8 mouse cellular contexts compared by ENCODE assay signal in genomic region chr8:95886647-95887577, GRCm38 (mm10). TPM values are rescaled to one million over a fixed set of nuclear protein-coding genes. Genes with fewer than 3 reads are reported as not detected.
DNase-seq lines count a peak whose midpoint lies in the region; ATAC-seq and TF ChIP-seq lines count a peak whose summit lies in the region.

No protein-coding gene starts in this region.

- peak overlapping the region; percentile 80 for H3K4me3 ChIP-seq in thymus, adult 2 months (ENCODE audit: control insufficient read depth, insufficient read depth, low read length)
- H3K4me3 ChIP-seq in intestine, postnatal 0 days (ENCODE audit: low read depth, low read length), result peak overlapping the region; percentile 71
- H3K4me3 ChIP-seq in limb, embryonic 13.5 days, result peak overlapping the region; percentile 65
- peak overlapping the region; percentile 96 for H3K4me3 ChIP-seq in midbrain, embryonic 16.5 days (ENCODE audit: low read depth, low read length)
- H3K4me3 ChIP-seq in stomach, embryonic 16.5 days (replicated peaks; ENCODE audit: low read length), result peak overlapping the region; percentile 94

- H3K4me1 ChIP-seq in thymus, adult 2 months (replicated peaks; ENCODE audit: control insufficient read depth, insufficient read depth, low read length), result peaks cover 13% of the 10 kb centered on the region
- peaks cover 4% of the 10 kb centered on the region; the same call in 1 of the 2 replicates for H3K4me1 ChIP-seq in intestine, postnatal 0 days (replicated peaks; ENCODE audit: control insufficient read depth, insufficient read depth, low read length)
- H3K4me1 ChIP-seq in limb, embryonic 13.5 days, result peaks cover 16% of the 10 kb centered on the region
- peaks cover 20% of the 10 kb centered on the region for H3K4me1 ChIP-seq in midbrain, embryonic 16.5 days (ENCODE audit: control insufficient read depth, insufficient read depth, low read length)
- peaks cover 12% of the 10 kb centered on the region for H3K4me1 ChIP-seq in stomach, embryonic 16.5 days (ENCODE audit: control insufficient read depth, insufficient read depth, low read length)

- peak overlapping the region; percentile 28 for H3K9ac ChIP-seq in intestine, postnatal 0 days (ENCODE audit: low read depth, low read length)
- peak overlapping the region; percentile 76 for H3K9ac ChIP-seq in limb, embryonic 13.5 days
- H3K9ac ChIP-seq in midbrain, embryonic 16.5 days (ENCODE audit: low read depth, low read length), result peak overlapping the region; percentile 93
- peak overlapping the region; percentile 85 for H3K9ac ChIP-seq in stomach, embryonic 16.5 days (ENCODE audit: low read length)

- H3K27ac ChIP-seq in thymus, adult 2 months (ENCODE audit: control insufficient read depth, insufficient read depth, low read length), result no peak overlapping the region
- H3K27ac ChIP-seq in intestine, postnatal 0 days (ENCODE audit: low read depth, low read length), result peak overlapping the region; percentile 62; the same call in 1 of the 2 replicates
- no peak overlapping the region for H3K27ac ChIP-seq in limb, embryonic 13.5 days
- peak overlapping the region; percentile 82 for H3K27ac ChIP-seq in midbrain, embryonic 16.5 days (ENCODE audit: low read length)
- H3K27ac ChIP-seq in stomach, embryonic 16.5 days (ENCODE audit: low read length), result peak overlapping the region; percentile 34

- no peaks in the 10 kb centered on the region for H3K27me3 ChIP-seq in thymus, adult 2 months (ENCODE audit: control insufficient read depth, insufficient read depth, low read length)
- H3K27me3 ChIP-seq in intestine, postnatal 0 days (replicated peaks; ENCODE audit: control insufficient read depth, insufficient read depth, low read length), result no peaks in the 10 kb centered on the region
- H3K27me3 ChIP-seq in limb, embryonic 13.5 days, result no peaks in the 10 kb centered on the region
- H3K27me3 ChIP-seq in midbrain, embryonic 16.5 days (ENCODE audit: control insufficient read depth, insufficient read depth, low read depth, low read length), result no peaks in the 10 kb centered on the region
- no peaks in the 10 kb centered on the region for H3K27me3 ChIP-seq in stomach, embryonic 16.5 days (ENCODE audit: control insufficient read depth, insufficient read depth, low read length)

- H3K9me3 ChIP-seq in intestine, postnatal 0 days (ENCODE audit: control insufficient read depth), result no peaks in the 10 kb centered on the region
- no peaks in the 10 kb centered on the region for H3K9me3 ChIP-seq in limb, embryonic 13.5 days
- no peaks in the 10 kb centered on the region for H3K9me3 ChIP-seq in midbrain, embryonic 16.5 days (replicated peaks; ENCODE audit: control insufficient read depth, low read length, poor library complexity, severe bottlenecking)
- H3K9me3 ChIP-seq in stomach, embryonic 16.5 days (replicated peaks; ENCODE audit: control insufficient read depth, low read length), result no peaks in the 10 kb centered on the region

- WGBS in thymus, adult 2 months, result 61% methylated on average over 17 of the region's 17 CpGs
- WGBS in intestine, postnatal 0 days, result 46% methylated on average over 17 of the region's 17 CpGs
- WGBS in limb, embryonic 13.5 days, result 68% methylated on average over 17 of the region's 17 CpGs
- WGBS in midbrain, embryonic 16.5 days, result 73% methylated on average over 17 of the region's 17 CpGs
- 62% methylated on average over 17 of the region's 17 CpGs for WGBS in stomach, embryonic 16.5 days

- ATAC-seq in intestine, postnatal 0 days, result no peak
- ATAC-seq in limb, embryonic 13.5 days (ENCODE audit: low FRiP score, low read depth), result no peak
- ATAC-seq in midbrain, embryonic 16.5 days, result no peak
- ATAC-seq in stomach, embryonic 16.5 days (ENCODE audit: insufficient read depth, low FRiP score), result no peak

- peak; percentile 7 for DNase-seq in thymus, adult 2 months
- DNase-seq in thymus, postnatal 10 days (ENCODE audit: low spot score in 2 of 2), result no peak
- DNase-seq in cerebellum, postnatal 36 days, result peak; percentile 36 to 43
- peak; percentile 63 to 71 for DNase-seq in heart, adult 18-20 months

- TF ChIP-seq CTCF in thymus, adult 2 months (IDR thresholded peaks at IDR 0.05; ENCODE audit: borderline replicate concordance, control insufficient read depth, extremely low read depth, insufficient read depth, low read length, poor library complexity), result no peak
- no peak for TF ChIP-seq CTCF in intestine, postnatal 0 days (IDR thresholded peaks at IDR 0.05; ENCODE audit: low read depth)

- TF ChIP-seq POLR2A in thymus, adult 2 months (IDR thresholded peaks at IDR 0.05; ENCODE audit: control insufficient read depth, extremely low read depth, insufficient read depth, low read length, poor library complexity), result no peak

- no peaks in the 10 kb centered on the region for H3K36me3 ChIP-seq in thymus, adult 2 months (ENCODE audit: control insufficient read depth, insufficient read depth, low read length)
- H3K36me3 ChIP-seq in intestine, postnatal 0 days (ENCODE audit: control insufficient read depth, insufficient read depth), result no peaks in the 10 kb centered on the region
- no peaks in the 10 kb centered on the region for H3K36me3 ChIP-seq in limb, embryonic 13.5 days
- H3K36me3 ChIP-seq in midbrain, embryonic 16.5 days (ENCODE audit: control insufficient read depth, insufficient read depth, low read length), result no peaks in the 10 kb centered on the region
- H3K36me3 ChIP-seq in stomach, embryonic 16.5 days (ENCODE audit: control insufficient read depth, insufficient read depth, low read length), result no peaks in the 10 kb centered on the region

- H3K4me2 ChIP-seq in intestine, postnatal 0 days (replicated peaks; ENCODE audit: low read depth), result peak overlapping the region; percentile 81
- H3K4me2 ChIP-seq in limb, embryonic 13.5 days (replicated peaks), result peak overlapping the region; percentile 83
- peak overlapping the region; percentile 73 for H3K4me2 ChIP-seq in midbrain, embryonic 16.5 days (ENCODE audit: low read length)
- H3K4me2 ChIP-seq in stomach, embryonic 16.5 days (ENCODE audit: low read depth, low read length), result peak overlapping the region; percentile 66

RNA-seq across cellular contexts. Expression of gene Got2, which starts 1.4 kb away (rescaled TPM):
- 87.6 and 97.7 TPM in 2 replicates for polyA plus RNA-seq in thymus, adult 2 months (2012; rRNA removed)
- total RNA-seq in heart, adult 18-20 months (2021), result 100 to 1,000 TPM; 729 to 736 TPM
- polyA plus RNA-seq in intestine, postnatal 0 days (2015; fragmentation: Nextera tagmentation; extraction: Ambion mirVana), result 122 and 124 TPM in 2 replicates
- 163 and 169 TPM in 2 replicates for polyA plus RNA-seq in limb, embryonic 13.5 days (2015; fragmentation: Nextera tagmentation; extraction: Ambion mirVana)
- polyA plus RNA-seq in midbrain, embryonic 16.5 days (2015; fragmentation: Nextera tagmentation; extraction: Ambion mirVana), result 217 and 228 TPM in 2 replicates
- polyA plus RNA-seq in stomach, embryonic 16.5 days (2015; fragmentation: Nextera tagmentation; extraction: Ambion mirVana), result 186 and 188 TPM in 2 replicates

RNA-seq across cellular contexts. Expression of gene Slc38a7, which starts 33.6 kb away (rescaled TPM):
- polyA plus RNA-seq in thymus, adult 2 months (2012; rRNA removed), result 21.9 and 26.8 TPM in 2 replicates
- 10 to 100 TPM; 10.7 to 11.3 TPM for total RNA-seq in heart, adult 18-20 months (2021)
- polyA plus RNA-seq in intestine, postnatal 0 days (2015; fragmentation: Nextera tagmentation; extraction: Ambion mirVana), result 39.9 and 41.7 TPM in 2 replicates
- 15.1 and 16.3 TPM in 2 replicates for polyA plus RNA-seq in limb, embryonic 13.5 days (2015; fragmentation: Nextera tagmentation; extraction: Ambion mirVana)
- polyA plus RNA-seq in midbrain, embryonic 16.5 days (2015; fragmentation: Nextera tagmentation; extraction: Ambion mirVana), result 29.1 and 30.3 TPM in 2 replicates
- polyA plus RNA-seq in stomach, embryonic 16.5 days (2015; fragmentation: Nextera tagmentation; extraction: Ambion mirVana), result 13.7 and 14.5 TPM in 2 replicates

Comparison
In these comparisons a context has a peak if more than half of its experiments do, and no peak if none do; other contexts are left out.
1. DNase-seq: peak in thymus, adult 2 months (single experiment), cerebellum, postnatal 36 days (2 of 2) and heart, adult 18-20 months (2 of 2); none in thymus, postnatal 10 days (0 of 2).
2. H3K27ac ChIP-seq: peak in intestine, postnatal 0 days (single experiment), midbrain, embryonic 16.5 days (single experiment) and stomach, embryonic 16.5 days (single experiment); none in thymus, adult 2 months (single experiment) and limb, embryonic 13.5 days (single experiment).
3. H3K9ac ChIP-seq: peak in every context shown above with its lines; median percentile 93 in midbrain, embryonic 16.5 days; 85 in stomach, embryonic 16.5 days; 76 in limb, embryonic 13.5 days; 28 in intestine, postnatal 0 days.
4. Peak in every context shown above with its lines, with median percentiles within 50 percentile points of each other: H3K4me3 ChIP-seq and H3K4me2 ChIP-seq.